Mouse (Mus musculus) brain, embryonic 14.5 days (tissue): ENCODE measurements at regions not wholly inside any gene's neighbourhood (a gene's known extent, or its start where the extent isn't known, plus 50 kb on each side); places are given as distances from the start of the nearest gene placed in this dataset.

Experiments
- CTCF ChIP-seq: fragments of 200-500 bp; IDR thresholded peaks from 2 replicates; pipeline ENCODE4 v1.5.1; 2012; ENCODE audit warnings: inconsistent platforms, mild to moderate bottlenecking, moderate library complexity, borderline replicate concordance; ENCODE audit not compliant: insufficient read depth, insufficient read length; ENCODE audit errors: extremely low read depth
- POLR2A ChIP-seq: fragments of 200-500 bp; IDR thresholded peaks from 2 replicates; pipeline ENCODE4 v1.6.1; 2012; ENCODE audit warnings: mild to moderate bottlenecking, inconsistent platforms, borderline replicate concordance; ENCODE audit not compliant: poor library complexity, insufficient read depth, insufficient read length, severe bottlenecking; ENCODE audit errors: extremely low read depth

DNA sequence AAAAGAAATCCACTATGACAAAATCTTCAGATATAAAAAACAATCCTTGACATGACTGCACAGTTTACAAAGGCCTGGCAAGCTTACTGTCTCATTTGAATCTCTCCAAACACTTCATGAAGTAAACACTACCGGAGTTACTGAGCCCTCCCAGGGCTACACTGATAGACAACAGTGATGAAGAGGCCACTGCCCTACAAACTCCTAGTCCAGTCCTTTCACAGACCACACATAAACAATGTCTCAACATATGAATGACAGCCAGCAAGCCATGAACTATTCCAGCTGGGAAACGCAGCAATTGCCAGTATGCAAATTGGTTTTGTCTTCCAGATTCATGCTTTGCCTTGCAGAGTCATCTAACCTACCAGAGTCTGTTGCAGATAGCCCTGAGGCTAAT is 180.1 kb downstream of the Gsdmc2 start:
- no peak for TF ChIP-seq CTCF
- TF ChIP-seq POLR2A = no peak
